Mouse (Mus musculus): ENCODE measurements around the gene Rab43. TPM values are rescaled to one million over a fixed set of nuclear protein-coding genes. Genes with fewer than 3 reads are reported as not detected.
"Not testable (repeated sequence)": the region's sequence is repeated elsewhere in the genome, so short reads cannot be mapped to it uniquely, and the experiment has no call there.

The Rab43 gene
- polyA plus RNA-seq, 1 experiment from 2014 or later = 8.2 TPM

GRCm38 (mm10) chr6:87779174-87780165 is 32.5 kb downstream of the Rab43 start:
- H3K9me3 ChIP-seq (replicated peaks) = no peaks in the 10 kb centered on the region
- H3K36me3 ChIP-seq = no peaks in the 10 kb centered on the region
- ATAC-seq (replicated peaks; ENCODE audit: insufficient number of reproducible peaks, insufficient read depth, low FRiP score, low read depth) = peak; percentile 40; the same call in 1 of the 2 replicates
- WGBS = 85% methylated on average over 11 of the region's 11 CpGs
- no peaks in the 10 kb centered on the region for H3K27me3 ChIP-seq
- H3K27ac ChIP-seq = no peak overlapping the region
- H3K4me2 ChIP-seq = no peak overlapping the region
- H3K9ac ChIP-seq = no peak overlapping the region
- peaks cover 15% of the 10 kb centered on the region for H3K4me1 ChIP-seq (replicated peaks)
- no peak overlapping the region for H3K4me3 ChIP-seq

GRCm38 (mm10) chr6:87778294-87779173 is 33.4 kb downstream of the Rab43 start:
- WGBS = 51% methylated on average over 11 of the region's 11 CpGs
- Histone ChIP-seq H3K36me3 (no peaks in the 10 kb centered on the region), H3K27me3 (no peaks in the 10 kb centered on the region), H3K4me3 (no peak overlapping the region), H3K9ac (no peak overlapping the region), H3K4me1 (replicated peaks) (peaks cover 15% of the 10 kb centered on the region), H3K4me2 (no peak overlapping the region), H3K27ac (peak overlapping the region; percentile 25; the same call in 1 of the 2 replicates), H3K9me3 (replicated peaks) (no peaks in the 10 kb centered on the region)
- peak; percentile 74 for ATAC-seq (replicated peaks; ENCODE audit: insufficient number of reproducible peaks, insufficient read depth, low FRiP score, low read depth)

- H3K9ac ChIP-seq = no peak within 1 kb of the TSS
- 55% methylated on average over 2 of the region's 2 CpGs for WGBS
- H3K4me3 ChIP-seq = no peak within 1 kb of the TSS
- H3K36me3 ChIP-seq = no peaks in the 10 kb centered on the region
- H3K9me3 ChIP-seq (replicated peaks) = no peaks in the 10 kb centered on the region
- ATAC-seq (replicated peaks; ENCODE audit: insufficient number of reproducible peaks, insufficient read depth, low FRiP score, low read depth) = no peak
- no peak within 1 kb of the TSS for H3K4me2 ChIP-seq
- peak within 1 kb of the TSS; percentile 25; the same call in 1 of the 2 replicates for H3K27ac ChIP-seq
- H3K4me1 ChIP-seq (replicated peaks) = peaks cover 15% of the 10 kb centered on the region
- no peaks in the 10 kb centered on the region for H3K27me3 ChIP-seq
Measured at GRCm38 (mm10) chr6:87777842-87778241, 34.1 kb downstream of the Rab43 start, which contains the start of gene Gp9. Gp9 (plus strand) TSS chr6:87778072.

DNA sequence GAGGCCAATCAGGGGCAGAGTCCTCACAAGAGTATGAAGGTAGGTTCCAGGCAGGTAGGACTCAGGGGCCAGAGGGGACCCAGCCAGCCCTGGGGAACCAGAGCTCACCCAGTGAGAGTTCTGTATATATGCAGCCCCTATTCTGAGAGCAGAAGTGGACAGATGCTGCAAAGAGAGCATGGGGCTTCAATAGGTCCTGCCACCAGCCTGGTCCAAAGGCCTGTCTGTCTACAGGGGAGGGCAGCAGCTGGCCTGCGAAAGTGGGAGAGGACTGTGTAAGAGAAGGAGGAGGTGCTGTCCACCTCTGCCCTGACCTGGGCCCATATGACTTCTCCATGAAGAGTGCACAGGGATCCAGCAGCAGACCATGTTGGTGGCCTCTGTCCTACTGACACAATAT is 35.3 kb downstream of the Rab43 start:
- Histone ChIP-seq H3K27ac (no peak overlapping the region), H3K4me3 (no peak overlapping the region), H3K27me3 (no peaks in the 10 kb centered on the region), H3K4me1 (replicated peaks) (peaks cover 15% of the 10 kb centered on the region), H3K4me2 (no peak overlapping the region), H3K9ac (no peak overlapping the region), H3K9me3 (replicated peaks) (no peaks in the 10 kb centered on the region), H3K36me3 (no peaks in the 10 kb centered on the region)
- ATAC-seq (replicated peaks; ENCODE audit: insufficient number of reproducible peaks, insufficient read depth, low FRiP score, low read depth) = no peak
- 73% methylated on average over 1 of the region's 1 CpGs for WGBS

DNA sequence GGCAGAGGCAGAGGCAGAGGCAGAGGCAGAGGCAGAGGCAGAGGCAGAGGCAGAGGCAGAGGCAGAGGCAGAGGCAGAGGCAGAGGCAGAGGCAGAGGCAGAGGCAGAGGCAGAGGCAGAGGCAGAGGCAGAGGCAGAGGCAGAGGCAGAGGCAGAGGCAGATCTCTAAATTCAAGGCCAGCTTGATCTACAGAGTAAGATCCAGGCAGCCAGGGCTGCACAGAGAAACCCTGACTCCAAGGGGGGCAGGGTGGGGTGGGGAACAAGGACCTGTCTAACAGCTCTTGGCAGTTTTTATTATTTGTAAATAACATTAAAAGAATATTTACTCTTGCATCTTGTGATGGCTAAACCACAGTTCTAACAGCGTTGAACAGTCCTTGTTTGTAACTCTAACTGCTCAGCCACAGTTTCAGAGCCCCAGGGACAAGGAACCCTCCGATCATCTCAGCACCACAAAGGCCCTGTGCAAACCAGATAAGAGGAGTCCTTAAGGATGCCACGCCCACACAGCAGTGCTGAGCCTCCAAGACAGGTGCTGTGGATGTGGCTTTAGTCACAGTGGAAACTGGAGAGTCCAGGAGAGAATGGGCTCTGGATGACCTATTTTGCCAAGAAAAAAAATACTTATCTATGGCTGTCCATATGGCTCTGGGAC is 36.2 kb downstream of the Rab43 start:
- Histone ChIP-seq H3K27me3 (no peaks in the 10 kb centered on the region), H3K36me3 (no peaks in the 10 kb centered on the region), H3K4me2 (no peak overlapping the region), H3K4me3 (no peak overlapping the region), H3K9ac (no peak overlapping the region), H3K27ac (no peak overlapping the region), H3K9me3 (replicated peaks) (no peaks in the 10 kb centered on the region), H3K4me1 (replicated peaks) (peaks cover 15% of the 10 kb centered on the region)
- WGBS = 59% methylated on average over 3 of the region's 3 CpGs
- ATAC-seq (replicated peaks; ENCODE audit: insufficient number of reproducible peaks, insufficient read depth, low FRiP score, low read depth) = no peak

DNA sequence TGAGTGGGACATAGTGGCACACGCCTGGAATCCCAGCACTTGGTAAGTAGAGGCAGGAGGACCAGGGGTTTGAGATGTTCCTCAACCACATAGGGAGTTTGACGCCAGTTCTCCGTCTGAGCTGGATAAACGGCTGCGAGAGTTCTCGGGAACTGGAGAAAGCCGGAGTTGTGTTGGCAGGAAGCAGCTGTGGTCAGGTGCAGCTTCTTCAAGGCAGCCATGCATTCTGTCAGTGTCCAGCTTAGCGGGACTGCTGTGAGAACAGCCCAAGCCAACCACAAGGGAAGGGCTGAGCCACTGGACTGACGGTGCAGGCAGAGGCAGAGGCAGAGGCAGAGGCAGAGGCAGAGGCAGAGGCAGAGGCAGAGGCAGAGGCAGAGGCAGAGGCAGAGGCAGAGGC is 37.1 kb downstream of the Rab43 start:
- H3K4me1 ChIP-seq (replicated peaks) = peaks cover 15% of the 10 kb centered on the region
- H3K27ac ChIP-seq = no peak overlapping the region
- no peak overlapping the region for H3K4me2 ChIP-seq
- no peak for ATAC-seq (replicated peaks; ENCODE audit: insufficient number of reproducible peaks, insufficient read depth, low FRiP score, low read depth)
- H3K9me3 ChIP-seq (replicated peaks) = no peaks in the 10 kb centered on the region
- no peak overlapping the region for H3K4me3 ChIP-seq
- 76% methylated on average over 9 of the region's 9 CpGs for WGBS
- no peaks in the 10 kb centered on the region for H3K27me3 ChIP-seq
- no peak overlapping the region for H3K9ac ChIP-seq
- no peaks in the 10 kb centered on the region for H3K36me3 ChIP-seq

- Histone ChIP-seq H3K4me1 (replicated peaks) (peaks cover 15% of the 10 kb centered on the region), H3K27ac (no peak overlapping the region), H3K9me3 (replicated peaks) (no peaks in the 10 kb centered on the region), H3K4me2 (no peak overlapping the region), H3K4me3 (no peak overlapping the region), H3K36me3 (no peaks in the 10 kb centered on the region), H3K27me3 (no peaks in the 10 kb centered on the region), H3K9ac (no peak overlapping the region)
- WGBS = 42% methylated on average over 1 of the region's 1 CpGs
- ATAC-seq (replicated peaks; ENCODE audit: insufficient number of reproducible peaks, insufficient read depth, low FRiP score, low read depth) = no peak
Measured at GRCm38 (mm10) chr6:87774466-87774865, 37.5 kb downstream of the Rab43 start.

DNA sequence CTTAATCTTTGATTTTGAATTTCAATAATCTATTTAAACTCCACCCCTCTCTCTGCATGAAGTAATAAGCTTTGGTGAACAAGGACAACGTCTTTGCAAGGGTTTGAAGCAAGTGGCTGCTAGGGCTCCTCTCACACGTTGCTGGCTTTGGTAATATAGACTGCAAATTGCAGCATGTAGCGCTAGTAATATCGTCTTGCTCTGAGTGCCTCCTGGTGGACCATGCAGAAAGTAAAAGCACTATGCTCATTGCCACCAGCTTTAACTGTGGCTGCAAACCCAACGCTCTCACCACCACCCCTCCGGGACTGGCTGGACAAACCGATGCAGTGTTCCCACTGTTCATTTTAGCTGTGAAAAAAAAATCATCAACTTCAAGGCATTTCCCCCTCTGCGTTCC is 41.3 kb downstream of the Rab43 start:
- Histone ChIP-seq H3K27ac (no peak overlapping the region), H3K4me2 (no peak overlapping the region), H3K9me3 (replicated peaks) (no peaks in the 10 kb centered on the region), H3K9ac (no peak overlapping the region), H3K27me3 (no peaks in the 10 kb centered on the region), H3K36me3 (no peaks in the 10 kb centered on the region), H3K4me1 (replicated peaks) (no peaks in the 10 kb centered on the region), H3K4me3 (no peak overlapping the region)
- 53% methylated on average over 8 of the region's 8 CpGs for WGBS
- no peak for ATAC-seq (replicated peaks; ENCODE audit: insufficient number of reproducible peaks, insufficient read depth, low FRiP score, low read depth)

GRCm38 (mm10) chr6:87764296-87764695 is 47.7 kb downstream of the Rab43 start:
- H3K9ac ChIP-seq; H3K9me3 ChIP-seq (replicated peaks); H3K27ac ChIP-seq; H3K36me3 ChIP-seq; H3K4me1 ChIP-seq (replicated peaks); H3K27me3 ChIP-seq; H3K4me2 ChIP-seq; ATAC-seq (replicated peaks; ENCODE audit: insufficient number of reproducible peaks, insufficient read depth, low FRiP score, low read depth); H3K4me3 ChIP-seq: not testable (repeated sequence)
- WGBS = 94% methylated on average over 2 of the region's 2 CpGs

GRCm38 (mm10) chr6:87763376-87764280 is 48.3 kb downstream of the Rab43 start:
- WGBS = 59% methylated on average over 4 of the region's 4 CpGs
- ATAC-seq (replicated peaks; ENCODE audit: insufficient number of reproducible peaks, insufficient read depth, low FRiP score, low read depth) = no peak
- H3K4me3 ChIP-seq = no peak overlapping the region
- no peaks in the 10 kb centered on the region for H3K27me3 ChIP-seq
- H3K4me1 ChIP-seq (replicated peaks) = no peaks in the 10 kb centered on the region
- no peak overlapping the region for H3K4me2 ChIP-seq
- H3K27ac ChIP-seq = no peak overlapping the region
- no peaks in the 10 kb centered on the region for H3K36me3 ChIP-seq
- no peak overlapping the region for H3K9ac ChIP-seq
- H3K9me3 ChIP-seq (replicated peaks) = no peaks in the 10 kb centered on the region
